40 mouse cellular contexts compared by ENCODE assay signal in the genomic region with DNA sequence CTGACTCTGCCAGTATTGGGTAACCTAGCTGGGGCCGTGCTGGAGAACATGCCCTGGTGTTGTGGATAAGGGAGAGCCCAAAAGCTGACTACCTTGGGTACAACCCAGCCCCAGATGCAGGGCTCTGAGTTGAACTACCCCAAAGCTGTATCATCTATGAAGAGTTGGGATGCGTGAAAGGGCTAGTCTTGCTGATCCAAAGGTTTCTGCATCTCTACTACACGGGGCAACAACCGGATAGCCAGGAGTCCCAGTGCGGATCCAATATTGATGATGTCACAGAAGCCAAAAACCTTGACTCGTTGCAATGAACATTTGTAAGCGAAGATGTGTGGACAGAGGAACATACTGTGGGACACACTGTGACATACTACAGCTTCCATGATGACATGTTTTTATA. TPM values are rescaled to one million over a fixed set of nuclear protein-coding genes. Genes with fewer than 3 reads are reported as not detected.
"Had no signal": no experiment of that assay in that cellular context is flagged by ENCODE, and none has a peak within 500 bp of the region (broad histone marks: within the 10 kb centered on the region; RNA-seq: fewer than 3 reads in every experiment).

No protein-coding gene starts in this region.

- H3K4me3 ChIP-seq: left cerebral cortex, adult 2 months; limb, embryonic 10.5 days; limb, embryonic 12.5 days; limb, embryonic 13.5 days; limb, embryonic 15.5 days; liver, embryonic 12.5 days; liver, embryonic 13.5 days; liver, embryonic 15.5 days; lung, embryonic 15.5 days; megakaryocyte, embryonic 14.5 days; midbrain, embryonic 10.5 days; midbrain, embryonic 12.5 days; midbrain, embryonic 15.5 days; myocyte had no signal

- H3K36me3 ChIP-seq: limb, embryonic 15.5 days; liver, embryonic 13.5 days; liver, embryonic 15.5 days; lung, embryonic 15.5 days; midbrain, embryonic 15.5 days had no signal

- H3K9ac ChIP-seq: limb, embryonic 12.5 days; limb, embryonic 13.5 days; limb, embryonic 15.5 days; liver, embryonic 12.5 days; liver, embryonic 13.5 days; liver, embryonic 14.5 days; liver, embryonic 15.5 days; liver, postnatal 0 days; lung, embryonic 14.5 days; lung, embryonic 15.5 days; midbrain, embryonic 12.5 days; midbrain, embryonic 15.5 days had no signal

- H3K27me3 ChIP-seq: limb, embryonic 12.5 days; limb, embryonic 13.5 days; limb, embryonic 15.5 days; liver, embryonic 12.5 days; liver, embryonic 13.5 days; liver, embryonic 15.5 days; lung, embryonic 15.5 days; megakaryocyte, embryonic 14.5 days; midbrain, embryonic 12.5 days; midbrain, embryonic 15.5 days had no signal

- ATAC-seq: liver, embryonic 12.5 days; liver, postnatal 0 days; lung, postnatal 0 days; midbrain, embryonic 15.5 days; midbrain, embryonic 16.5 days had no signal

- H3K9me3 ChIP-seq: limb, embryonic 10.5 days; limb, embryonic 12.5 days; limb, embryonic 15.5 days; liver, embryonic 12.5 days; liver, embryonic 13.5 days; liver, embryonic 15.5 days; lung, embryonic 15.5 days; megakaryocyte, embryonic 14.5 days; midbrain, embryonic 10.5 days; midbrain, embryonic 12.5 days; midbrain, embryonic 15.5 days had no signal

- H3K27ac ChIP-seq: left cerebral cortex, adult 2 months; limb, embryonic 10.5 days; limb, embryonic 12.5 days; limb, embryonic 13.5 days; limb, embryonic 15.5 days; liver, embryonic 12.5 days; liver, embryonic 13.5 days; liver, embryonic 14.5 days; liver, embryonic 15.5 days; lung, embryonic 15.5 days; macrophage; midbrain, embryonic 10.5 days; midbrain, embryonic 12.5 days; midbrain, embryonic 15.5 days had no signal

- H3K4me2 ChIP-seq: limb, embryonic 12.5 days; limb, embryonic 13.5 days; limb, embryonic 15.5 days; liver, embryonic 11.5 days; liver, embryonic 12.5 days; liver, embryonic 13.5 days; liver, embryonic 15.5 days; lung, embryonic 14.5 days; lung, embryonic 15.5 days; midbrain, embryonic 12.5 days; midbrain, embryonic 15.5 days had no signal

- DNase-seq: left cerebral cortex, postnatal 4 days; liver; liver, embryonic 13.5 days; liver, postnatal 0 days; lung, adult 18-20 months; lung, adult 2 months; lung, embryonic 14.5 days; lung, postnatal 10 days; lung, postnatal 14 days; lung, postnatal 36 days; lung, postnatal 4 days; midbrain, embryonic 14.5 days had no signal

- H3K4me1 ChIP-seq: limb, embryonic 12.5 days; limb, embryonic 13.5 days; limb, embryonic 15.5 days; liver, embryonic 12.5 days; liver, embryonic 13.5 days; liver, embryonic 15.5 days; lung, embryonic 15.5 days; midbrain, embryonic 10.5 days; midbrain, embryonic 12.5 days had no signal

RNA-seq across cellular contexts. Expression of a gene that starts 25.7 kb away (rescaled TPM):
- total RNA-seq: left cerebral cortex, postnatal 4 days; liver, adult 2 months; megakaryocyte progenitor cell, adult 5-6 weeks; megakaryocyte, adult 5-6 weeks; megakaryocyte-erythroid progenitor cell, adult 5-6 weeks; monocyte, adult 5-6 weeks had no signal
- polyA plus RNA-seq: limb, embryonic 10.5 days; limb, embryonic 11.5 days; limb, embryonic 13.5 days; limb, embryonic 14.5 days; limb, embryonic 15.5 days; liver, adult 2 months; liver, embryonic 11.5 days; liver, embryonic 12.5 days; liver, embryonic 13.5 days; liver, embryonic 14.5 days; liver, embryonic 15.5 days; liver, embryonic 16.5 days; liver, postnatal 0 days; lung, adult 2 months; lung, embryonic 14.5 days; lung, embryonic 15.5 days; lung, embryonic 16.5 days; lung, postnatal 0 days; macrophage; midbrain, embryonic 10.5 days; midbrain, embryonic 14.5 days; midbrain, postnatal 0 days; myocyte had no signal
